Mouse (Mus musculus): Measurements from ENCODE around the gene Hip1. TPM values are rescaled to one million over a fixed set of nuclear protein-coding genes. Genes with fewer than 3 reads are reported as not detected.

The Hip1 gene
- total and polyA plus RNA-seq, 3 experiments, result 0.23 to 0.75 TPM; not detected in 1

DNA sequence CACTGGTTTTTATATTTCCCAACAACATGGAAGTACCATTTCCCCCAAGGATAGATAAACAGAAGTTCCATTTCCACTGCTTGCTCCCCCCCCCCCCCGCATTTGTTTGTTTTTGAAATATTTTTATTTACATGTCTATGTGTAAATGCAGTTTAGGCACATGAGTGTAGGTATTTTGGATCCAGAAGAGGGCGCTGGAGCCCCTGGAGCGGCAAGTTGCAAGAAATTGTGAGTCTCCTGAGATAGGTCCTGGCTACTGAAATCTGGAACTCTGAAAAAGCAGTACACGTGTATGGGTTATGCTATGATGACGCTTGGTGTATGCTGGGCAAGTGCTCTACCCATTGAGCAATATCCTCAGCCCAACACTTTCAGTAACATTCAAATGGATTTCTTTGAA, 33.8 kb downstream of the Hip1 start:
- Histone ChIP-seq H3K79me2 (ENCODE audit: control insufficient read depth, insufficient read depth, low read length, poor library complexity) (no peaks in the 10 kb centered on the region), H3K4me1 (ENCODE audit: control insufficient read depth in 1 of 2, insufficient read depth in 2 of 2, low read length in 2 of 2) (no peaks in the 10 kb centered on the region), H3K9ac (ENCODE audit: control insufficient read depth, low read depth, low read length, poor library complexity, severe bottlenecking) (no peak overlapping the region), H3K27me3 (ENCODE audit: control insufficient read depth in 1 of 2, insufficient read depth in 2 of 2, low read length in 2 of 2) (no peaks in the 10 kb centered on the region; a peak in 1 of 4 replicates), H3K27ac (ENCODE audit: control insufficient read depth, low read depth, low read length) (no peak overlapping the region), H3K4me3 (ENCODE audit: control insufficient read depth in 1 of 2, insufficient read depth in 1 of 2, low read depth in 2 of 2, low read length in 2 of 2) (no peak overlapping the region), H3K36me3 (ENCODE audit: control insufficient read depth in 1 of 2, insufficient read depth in 2 of 2, low read length in 2 of 2) (no peaks in the 10 kb centered on the region), H3K9me3 (replicated peaks; ENCODE audit: insufficient read depth, low read length) (no peaks in the 10 kb centered on the region)
- no peak for DNase-seq (ENCODE audit: low read depth, low spot score)
- peak in 2 of 3 experiments; percentile 34 to 36; a peak in 4 of 6 replicates for TF ChIP-seq CTCF (IDR thresholded peaks at IDR 0.05 in 2 of 3, conservative IDR thresholded peaks at IDR 0.05 in 1 of 3; ENCODE audit: control insufficient read depth in 1 of 3, insufficient read depth in 1 of 3, low read depth in 2 of 3, low read length in 3 of 3, poor library complexity in 1 of 3, severe bottlenecking in 1 of 3)
- TF ChIP-seq SMC3 (IDR thresholded peaks at IDR 0.05; ENCODE audit: low read depth, low read length), result peak; percentile 25; the same call in 1 of the 2 replicates
- TF ChIP-seq RAD21 (IDR thresholded peaks at IDR 0.05; ENCODE audit: low read depth, low read length), result peak; percentile 26
- no peak for TF ChIP-seq MYC (IDR thresholded peaks at IDR 0.05; ENCODE audit: low read depth, low read length)

DNA sequence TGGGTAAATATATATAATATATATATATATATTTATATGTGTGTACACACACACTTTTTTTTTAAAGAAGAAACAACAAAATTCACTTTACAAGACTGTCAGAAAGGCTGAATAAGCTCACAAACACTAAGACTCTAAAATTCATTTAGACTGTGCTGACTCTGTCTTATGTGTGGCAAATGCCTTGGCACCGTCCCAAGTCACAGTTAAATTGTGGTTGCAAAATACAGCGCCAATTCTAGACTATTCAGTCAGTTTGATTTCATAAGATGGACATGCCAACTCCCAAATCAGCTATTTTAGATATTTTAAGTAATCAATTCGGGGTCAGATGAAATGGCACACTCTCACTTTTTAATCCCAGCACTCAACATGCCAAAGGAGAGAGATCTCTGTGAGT, 36.6 kb downstream of the Hip1 start:
- DNase-seq (ENCODE audit: low read depth, low spot score), result no peak
- H3K9ac ChIP-seq (ENCODE audit: control insufficient read depth, low read depth, low read length, poor library complexity, severe bottlenecking), result no peak overlapping the region
- no peaks in the 10 kb centered on the region for H3K9me3 ChIP-seq (replicated peaks; ENCODE audit: insufficient read depth, low read length)
- H3K27ac ChIP-seq (ENCODE audit: control insufficient read depth, low read depth, low read length), result no peak overlapping the region
- no peaks in the 10 kb centered on the region; a peak in 1 of 4 replicates for H3K27me3 ChIP-seq (ENCODE audit: control insufficient read depth in 1 of 2, insufficient read depth in 2 of 2, low read length in 2 of 2)
- no peaks in the 10 kb centered on the region for H3K36me3 ChIP-seq (ENCODE audit: control insufficient read depth in 1 of 2, insufficient read depth in 2 of 2, low read length in 2 of 2)
- no peaks in the 10 kb centered on the region for H3K4me1 ChIP-seq (ENCODE audit: control insufficient read depth in 1 of 2, insufficient read depth in 2 of 2, low read length in 2 of 2)
- TF ChIP-seq CTCF (IDR thresholded peaks at IDR 0.05 in 2 of 3, conservative IDR thresholded peaks at IDR 0.05 in 1 of 3; ENCODE audit: control insufficient read depth in 1 of 3, insufficient read depth in 1 of 3, low read depth in 2 of 3, low read length in 3 of 3, poor library complexity in 1 of 3, severe bottlenecking in 1 of 3) (no peak), RAD21 (IDR thresholded peaks at IDR 0.05; ENCODE audit: low read depth, low read length) (no peak), E2F4 (IDR thresholded peaks at IDR 0.05; ENCODE audit: borderline replicate concordance, low read depth, low read length) (no peak), SIN3A (IDR thresholded peaks at IDR 0.05; ENCODE audit: low read length) (no peak), ZKSCAN1 (IDR thresholded peaks at IDR 0.05; ENCODE audit: low read depth, low read length) (no peak), HCFC1 (IDR thresholded peaks at IDR 0.05; ENCODE audit: low read depth, low read length) (no peak), CHD2 (IDR thresholded peaks at IDR 0.05; ENCODE audit: low read length) (no peak), TBP (IDR thresholded peaks at IDR 0.05; ENCODE audit: low read depth, low read length) (no peak), RCOR1 (IDR thresholded peaks at IDR 0.05; ENCODE audit: low read depth, low read length) (no peak), MAFK (IDR thresholded peaks at IDR 0.05; ENCODE audit: borderline replicate concordance, low read depth, low read length) (no peak), JUND (IDR thresholded peaks at IDR 0.05; ENCODE audit: low read depth, low read length) (no peak), MYB (IDR thresholded peaks at IDR 0.05; ENCODE audit: low read depth, low read length) (no peak), ETS1 (IDR thresholded peaks at IDR 0.05; ENCODE audit: low read depth, low read length) (no peak), MXI1 (IDR thresholded peaks at IDR 0.05; ENCODE audit: low read depth, low read length) (no peak), MAX (IDR thresholded peaks at IDR 0.05; ENCODE audit: low read length) (no peak), ZMIZ1 (IDR thresholded peaks at IDR 0.05; ENCODE audit: low read depth, low read length) (no peak)
- H3K79me2 ChIP-seq (ENCODE audit: control insufficient read depth, insufficient read depth, low read length, poor library complexity), result no peaks in the 10 kb centered on the region
- H3K4me3 ChIP-seq (ENCODE audit: control insufficient read depth in 1 of 2, insufficient read depth in 1 of 2, low read depth in 2 of 2, low read length in 2 of 2), result no peak overlapping the region

Measured in MEL (cell line).